Mouse (Mus musculus) stomach, embryonic 16.5 days (tissue): ENCODE data around the gene Ppp1r12b. TPM values are rescaled to one million over a fixed set of nuclear protein-coding genes. Genes with fewer than 3 reads are reported as not detected.

Source experiments
- ATAC-seq: fragments of 200-750 bp; cut with Nextera tagmentation; 2 replicates; pipeline ENCODE4 v1.8.0; 2017; ENCODE audit warnings: moderate number of reproducible peaks, moderate TSS enrichment; ENCODE audit not compliant: insufficient read depth, low FRiP score
- H3K27ac ChIP-seq: fragments of 300-500 bp; sonication (generic); 2 replicates; pipeline ENCODE4 v1.5.1; 2014; ENCODE audit warnings: low read length
- H3K27me3 ChIP-seq: fragments of 300-500 bp; sonication (generic); 2 replicates; pipeline ENCODE4 v1.6.1; 2014; ENCODE audit warnings: low read length, control low read depth, mixed read lengths; ENCODE audit not compliant: control insufficient read depth, insufficient read depth
- H3K36me3 ChIP-seq: fragments of 300-500 bp; sonication (generic); 2 replicates; pipeline ENCODE4 v1.6.1; 2014; ENCODE audit warnings: low read length; ENCODE audit not compliant: control insufficient read depth, insufficient read depth
- H3K4me1 ChIP-seq: fragments of 300-500 bp; sonication (generic); 2 replicates; pipeline ENCODE4 v1.6.1; 2014; ENCODE audit warnings: low read length, control low read depth, mixed read lengths; ENCODE audit not compliant: control insufficient read depth, insufficient read depth
- H3K4me2 ChIP-seq: fragments of 300-500 bp; sonication (generic); 2 replicates; pipeline ENCODE4 v1.6.1; 2014; ENCODE audit warnings: low read depth, low read length, mixed read lengths
- H3K4me3 ChIP-seq: fragments of 300-500 bp; sonication (generic); replicated peaks from 2 replicates; pipeline ENCODE4 v1.5.1; 2014; ENCODE audit warnings: mild to moderate bottlenecking, low read length
- H3K9ac ChIP-seq: fragments of 300-500 bp; sonication (generic); 2 replicates; pipeline ENCODE4 v1.6.1; 2014; ENCODE audit warnings: low read length
- H3K9me3 ChIP-seq: fragments of 300-500 bp; sonication (generic); replicated peaks from 2 replicates; pipeline ENCODE4 v1.6.1; 2016; ENCODE audit warnings: low read length, control low read depth; ENCODE audit not compliant: control insufficient read depth
- WGBS: fragments of 180-500 bp; shearing (Covaris S2); extraction: QIAGEN DNeasy Blood & Tissue Kit; methylation state at CpG from one replicate; pipeline ENCODE4 v1.1.7; 2014; 5-methylcytosine and 5-hydroxymethylcytosine counted together
- polyA plus RNA-seq: library from polyadenylated mRNA; unstranded; fragments of >200 nt; fragmentation: Nextera tagmentation; extraction: Ambion mirVana; gene quantifications from 2 replicates; pipeline ENCODE4 v1.2.1, GENCODE M21; 2015

Ppp1r12b gene
- polyA plus RNA-seq, 1 experiment from 2014 or later: 24.5 TPM

DNA sequence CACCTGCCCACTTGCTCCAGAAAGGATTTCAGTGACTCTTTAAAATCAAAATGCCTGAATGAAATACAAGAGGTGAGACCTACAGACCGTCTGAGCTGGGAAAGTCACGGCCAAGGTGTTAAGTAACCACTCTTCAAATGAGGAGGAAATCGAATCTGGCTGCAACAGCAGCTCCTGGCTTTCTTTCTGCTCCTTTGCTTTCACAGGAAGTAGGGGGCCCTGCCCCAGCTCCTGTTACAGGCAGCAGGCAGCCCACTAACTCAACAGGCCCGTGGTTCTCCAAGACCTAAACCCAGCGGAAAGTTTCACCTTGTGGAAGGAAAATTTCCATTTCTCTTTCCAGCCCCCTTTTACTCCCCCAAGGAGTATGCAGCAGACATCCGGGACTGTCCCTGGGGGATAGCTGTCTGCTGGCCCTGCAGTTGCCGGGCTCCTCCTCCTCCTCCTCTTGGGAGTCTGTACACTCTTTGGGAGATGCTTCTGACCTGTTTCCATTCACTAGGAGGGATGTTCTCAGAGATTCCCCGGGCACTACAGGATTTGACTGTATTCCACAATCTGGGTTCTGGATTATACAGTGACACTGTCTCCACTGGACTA, 36.4 kb upstream of the Ppp1r12b start:
- H3K4me3 ChIP-seq: no peak overlapping the region
- H3K4me2 ChIP-seq: no peak overlapping the region
- H3K9ac ChIP-seq: 0 out of 2 replicates have a peak overlapping the region, but pooled peaks have one; percentile 21
- no peak overlapping the region for H3K27ac ChIP-seq
- 30% methylated on average over 8 of the region's 8 CpGs for WGBS
- no peaks in the 10 kb centered on the region for H3K4me1 ChIP-seq
- H3K27me3 ChIP-seq: no peaks in the 10 kb centered on the region; the same call in 1 of the 2 replicates
- no peak for ATAC-seq
- H3K9me3 ChIP-seq: no peaks in the 10 kb centered on the region
- H3K36me3 ChIP-seq: no peaks in the 10 kb centered on the region

DNA sequence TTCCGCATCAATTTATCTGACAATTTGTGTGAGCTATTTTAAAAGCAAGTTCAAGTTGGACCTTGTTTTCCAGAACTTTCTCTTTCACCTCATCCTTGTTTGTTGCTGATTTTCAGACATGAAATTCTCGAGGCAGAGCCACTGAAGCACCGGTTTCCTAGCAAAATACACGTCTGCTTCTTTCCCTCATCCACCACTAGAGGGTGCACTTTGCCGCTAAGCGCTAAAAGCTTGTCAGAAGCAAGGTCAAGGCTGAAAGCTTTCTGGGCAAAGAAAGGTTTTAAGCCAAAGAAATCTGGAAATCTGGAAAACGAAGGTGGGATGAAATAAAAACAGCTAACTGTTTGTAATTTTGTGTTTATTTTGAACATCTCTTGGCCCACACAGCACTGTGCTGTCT, 33.6 kb upstream of the Ppp1r12b start:
- Histone ChIP-seq H3K27ac (no peak overlapping the region), H3K27me3 (no peaks in the 10 kb centered on the region; the same call in 1 of the 2 replicates), H3K4me2 (no peak overlapping the region), H3K9me3 (no peaks in the 10 kb centered on the region), H3K4me1 (no peaks in the 10 kb centered on the region), H3K4me3 (no peak overlapping the region), H3K9ac (no peak overlapping the region), H3K36me3 (no peaks in the 10 kb centered on the region)
- no peak for ATAC-seq
- WGBS: 8% methylated on average over 7 of the region's 7 CpGs

DNA sequence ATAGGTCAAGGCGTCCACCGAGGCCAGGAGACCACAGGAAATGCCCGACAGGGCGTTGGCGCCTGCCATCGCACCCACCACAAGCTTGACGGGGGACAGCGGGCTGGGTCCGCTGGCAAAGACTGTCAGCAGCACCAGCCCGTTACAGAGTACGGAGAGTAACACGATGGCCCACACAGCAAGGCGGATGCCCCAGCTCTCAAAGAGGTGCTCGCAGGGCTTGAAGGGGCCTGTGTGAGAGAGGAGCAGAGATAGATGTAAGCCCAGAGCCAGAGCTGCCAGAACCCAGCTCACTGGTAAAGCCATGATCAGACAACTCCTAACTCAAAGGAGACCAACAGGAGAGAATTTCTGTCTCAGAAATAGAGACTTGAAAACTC, 32.2 kb upstream of the Ppp1r12b start:
- no peak for ATAC-seq
- no peaks in the 10 kb centered on the region for H3K27me3 ChIP-seq
- H3K36me3 ChIP-seq: no peaks in the 10 kb centered on the region
- H3K4me2 ChIP-seq: peak overlapping the region; percentile 85
- H3K9me3 ChIP-seq: no peaks in the 10 kb centered on the region
- H3K4me3 ChIP-seq: peak overlapping the region; percentile 42
- no peak overlapping the region for H3K27ac ChIP-seq
- peak overlapping the region; percentile 63 for H3K9ac ChIP-seq
- no peaks in the 10 kb centered on the region for H3K4me1 ChIP-seq
- 10% methylated on average over 14 of the region's 14 CpGs for WGBS

DNA sequence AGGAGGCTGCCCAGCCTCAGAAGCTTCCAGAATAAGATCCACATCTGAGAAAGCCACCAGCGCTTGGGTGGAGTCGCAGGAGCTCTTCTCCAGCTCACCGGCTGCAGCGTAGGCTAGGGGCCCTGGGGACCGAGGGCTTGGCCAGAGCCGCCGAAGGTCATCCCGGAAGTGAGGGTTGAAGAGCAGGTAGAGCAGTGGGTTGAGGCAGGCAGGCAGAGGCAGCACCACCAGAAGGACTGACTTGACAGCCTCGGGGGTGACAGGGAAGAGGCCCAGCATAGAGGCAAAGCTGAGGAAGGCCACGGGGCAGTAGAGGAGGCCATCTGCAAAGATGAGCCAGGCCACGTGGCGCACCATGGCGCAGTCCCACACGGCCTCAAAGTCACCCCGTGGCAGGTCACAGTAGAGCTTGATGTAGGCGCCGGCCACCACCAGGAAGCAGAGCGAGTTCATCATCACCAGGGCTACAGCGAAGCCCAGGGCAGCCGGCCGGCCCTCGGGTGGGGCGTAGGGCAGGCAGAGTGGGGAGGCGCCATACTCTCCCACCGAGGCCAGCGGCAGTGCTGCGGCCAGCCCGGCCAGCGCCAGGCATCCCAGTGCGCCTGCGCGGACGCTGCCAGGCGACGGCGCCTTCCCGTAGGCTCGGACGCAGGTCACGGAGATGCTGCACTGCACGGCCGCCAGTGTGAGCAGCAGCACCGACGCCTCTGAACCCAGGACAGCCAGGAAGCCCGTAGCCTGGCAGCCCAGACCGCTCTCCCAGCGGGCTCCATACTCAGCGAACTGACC, 31.6 kb upstream of the Ppp1r12b start:
- ATAC-seq: peak; percentile 55; the same call in 1 of the 2 replicates
- Histone ChIP-seq H3K9me3 (no peaks in the 10 kb centered on the region), H3K4me1 (no peaks in the 10 kb centered on the region), H3K36me3 (no peaks in the 10 kb centered on the region), H3K27ac (no peak overlapping the region), H3K4me2 (peak overlapping the region; percentile 85), H3K4me3 (peak overlapping the region; percentile 42), H3K27me3 (no peaks in the 10 kb centered on the region), H3K9ac (peak overlapping the region; percentile 63)
- WGBS: 29% methylated on average over 48 of the region's 48 CpGs

DNA sequence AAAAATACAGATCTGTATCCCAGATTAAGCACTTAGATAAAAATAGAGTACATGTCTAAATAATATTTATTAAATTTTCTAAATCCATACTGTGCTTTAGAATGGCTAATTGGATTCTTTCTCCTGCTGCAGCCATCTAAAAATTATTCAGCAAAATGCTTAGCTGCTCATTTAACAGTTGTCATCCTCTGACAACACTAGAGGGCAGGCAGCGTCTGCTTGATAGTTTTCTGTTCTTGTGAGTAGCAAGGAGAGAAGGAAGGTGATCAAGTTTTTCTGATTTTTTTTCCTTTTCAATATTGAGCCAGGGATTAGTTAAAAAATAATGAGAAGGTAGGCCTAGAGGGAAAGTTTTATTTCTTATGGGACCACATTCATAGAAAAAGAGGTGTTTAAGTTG, 17.2 kb upstream of the Ppp1r12b start:
- no peaks in the 10 kb centered on the region for H3K4me1 ChIP-seq
- H3K9ac ChIP-seq: no peak overlapping the region
- no peaks in the 10 kb centered on the region for H3K27me3 ChIP-seq
- H3K36me3 ChIP-seq: peaks cover 9% of the 10 kb centered on the region; the same call in 1 of the 2 replicates
- no peaks in the 10 kb centered on the region for H3K9me3 ChIP-seq
- no peak overlapping the region for H3K4me2 ChIP-seq
- H3K27ac ChIP-seq: no peak overlapping the region
- no peak overlapping the region for H3K4me3 ChIP-seq
- 67% methylated on average over 1 of the region's 1 CpGs for WGBS
- no peak for ATAC-seq

DNA sequence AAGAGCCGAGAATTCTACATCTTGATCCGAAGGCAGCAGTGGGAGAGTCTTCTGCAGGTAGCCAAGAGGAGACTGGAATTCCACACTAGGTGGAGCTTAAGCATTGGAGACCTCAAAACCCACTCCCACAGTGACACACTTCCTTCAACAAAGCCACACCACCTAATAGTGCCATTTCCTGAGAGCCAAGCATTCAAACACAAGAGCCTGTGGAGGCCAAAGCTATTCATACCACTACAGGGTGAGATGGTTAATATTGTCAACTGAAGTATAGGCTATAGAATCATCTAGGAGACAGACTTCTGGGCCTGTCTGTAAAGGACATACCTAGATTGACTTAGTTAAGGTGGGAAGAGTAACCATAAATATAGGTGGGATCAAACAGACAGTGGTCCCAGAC, 9.7 kb upstream of the Ppp1r12b start:
- ATAC-seq: no peak
- 95% methylated on average over 2 of the region's 2 CpGs for WGBS
- no peak overlapping the region for H3K4me3 ChIP-seq
- H3K27me3 ChIP-seq: no peaks in the 10 kb centered on the region
- no peak overlapping the region for H3K4me2 ChIP-seq
- H3K4me1 ChIP-seq: peaks cover 15% of the 10 kb centered on the region
- no peak overlapping the region for H3K9ac ChIP-seq
- no peak overlapping the region for H3K27ac ChIP-seq
- H3K36me3 ChIP-seq: peaks cover 9% of the 10 kb centered on the region; the same call in 1 of the 2 replicates
- H3K9me3 ChIP-seq: no peaks in the 10 kb centered on the region

DNA sequence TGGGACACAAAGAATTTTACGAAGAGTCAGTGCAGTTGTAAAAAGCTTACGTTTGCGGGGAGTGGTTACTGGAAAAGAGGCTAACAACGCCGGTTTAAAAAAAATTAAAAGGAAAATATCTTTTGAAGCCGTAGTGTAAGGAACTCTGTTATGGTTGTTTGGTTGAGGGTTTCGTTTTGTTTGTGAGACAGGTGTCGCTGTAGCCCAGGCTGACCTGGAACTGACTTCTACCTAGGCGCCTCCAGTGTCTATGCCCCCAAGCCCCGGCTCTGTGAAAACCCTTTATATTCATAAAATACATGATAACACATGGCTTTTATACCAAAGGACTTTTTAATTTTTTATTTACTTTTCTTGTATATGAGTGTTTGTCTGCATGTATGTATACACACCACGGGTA, 7.1 kb upstream of the Ppp1r12b start:
- Histone ChIP-seq H3K4me1 (peaks cover 15% of the 10 kb centered on the region), H3K27ac (peak overlapping the region; percentile 34; the same call in 1 of the 2 replicates)
- 2% methylated on average over 11 of the region's 11 CpGs for WGBS

DNA sequence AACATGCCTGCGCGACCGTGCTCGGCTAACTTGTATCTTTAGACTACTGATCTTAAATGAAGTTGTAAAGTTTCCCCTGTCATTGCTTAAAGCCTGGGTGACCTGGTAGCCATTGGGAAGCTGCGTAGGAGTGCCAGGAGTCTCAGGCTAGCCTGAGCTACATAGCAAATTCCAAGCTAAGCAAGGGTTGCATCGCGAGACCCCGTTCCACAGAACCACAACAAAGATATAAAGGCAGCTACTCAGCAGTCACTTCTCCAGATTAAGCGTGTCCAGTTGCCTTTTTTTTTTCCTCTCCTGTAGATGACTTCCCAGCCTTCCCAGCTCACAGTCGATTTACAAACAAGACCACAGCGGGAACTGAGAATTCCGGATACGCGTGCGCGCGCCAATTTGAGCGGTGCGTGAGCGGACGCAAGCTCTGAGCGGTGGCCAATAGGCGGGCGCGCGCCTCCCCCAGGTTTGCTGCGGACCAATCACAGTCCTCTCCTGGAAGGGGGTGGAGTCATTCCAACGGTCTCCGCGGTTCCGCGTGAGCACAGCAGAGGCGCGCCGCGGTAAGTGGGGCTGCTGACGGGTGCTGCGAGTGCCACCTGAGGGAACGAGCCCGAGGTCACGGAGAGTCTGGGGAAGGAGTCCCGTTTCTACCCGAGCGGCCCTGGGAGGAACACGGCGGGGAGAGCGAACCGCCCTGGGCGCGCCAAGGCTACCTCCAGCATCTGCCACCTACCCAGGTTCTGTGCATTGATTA, 6.5 kb upstream of the Ppp1r12b start, which contains the start of gene Ube2t:
Ube2t (plus strand) TSS at position 513 of the 751 bp plus-strand sequence.
- 2% methylated on average over 50 of the region's 50 CpGs for WGBS

More for the DNA sequence above, 7.1 kb upstream of the Ppp1r12b start:
- H3K4me3 ChIP-seq: peak overlapping the region; percentile 84
- peak; percentile 69; the same call in 1 of the 2 replicates for ATAC-seq
- peak overlapping the region; percentile 79 for H3K9ac ChIP-seq
- no peaks in the 10 kb centered on the region for H3K9me3 ChIP-seq
- H3K4me2 ChIP-seq: peak overlapping the region; percentile 82
- no peaks in the 10 kb centered on the region for H3K36me3 ChIP-seq
- no peaks in the 10 kb centered on the region for H3K27me3 ChIP-seq

More for the DNA sequence above, 6.5 kb upstream of the Ppp1r12b start, which contains the start of gene Ube2t:
- peak; percentile 100 for ATAC-seq
- peak within 1 kb of the TSS; percentile 84 for H3K4me3 ChIP-seq
- H3K36me3 ChIP-seq: no peaks in the 10 kb centered on the region
- peaks cover 15% of the 10 kb centered on the region for H3K4me1 ChIP-seq
- H3K27ac ChIP-seq: peak within 1 kb of the TSS; percentile 34; the same call in 1 of the 2 replicates
- H3K9me3 ChIP-seq: no peaks in the 10 kb centered on the region
- H3K4me2 ChIP-seq: peak within 1 kb of the TSS; percentile 82
- no peaks in the 10 kb centered on the region for H3K27me3 ChIP-seq
- H3K9ac ChIP-seq: peak within 1 kb of the TSS; percentile 79
